Mouse (Mus musculus) layer of hippocampus, postnatal 25 days (tissue): ENCODE results near the gene Pdzk1. TPM values are rescaled to one million over a fixed set of nuclear protein-coding genes. Genes with fewer than 3 reads are reported as not detected.

Experiments used
- DNase-seq, 2 experiments: peaks; one replicate each; pipeline ENCODE4 v3.0.0; 2022; ENCODE audit warnings: mixed read lengths in 2 of 2, low spot score in 1 of 2; ENCODE audit errors: extremely low spot score in 1 of 2
- total RNA-seq, 2 experiments: library from RNA; stranded (reverse); gene quantifications; 2 replicates each; pipeline ENCODE4 v1.2.3; 2021

Pdzk1 gene
- under 1 TPM; 0.22 to 0.35 TPM for total RNA-seq

DNA sequence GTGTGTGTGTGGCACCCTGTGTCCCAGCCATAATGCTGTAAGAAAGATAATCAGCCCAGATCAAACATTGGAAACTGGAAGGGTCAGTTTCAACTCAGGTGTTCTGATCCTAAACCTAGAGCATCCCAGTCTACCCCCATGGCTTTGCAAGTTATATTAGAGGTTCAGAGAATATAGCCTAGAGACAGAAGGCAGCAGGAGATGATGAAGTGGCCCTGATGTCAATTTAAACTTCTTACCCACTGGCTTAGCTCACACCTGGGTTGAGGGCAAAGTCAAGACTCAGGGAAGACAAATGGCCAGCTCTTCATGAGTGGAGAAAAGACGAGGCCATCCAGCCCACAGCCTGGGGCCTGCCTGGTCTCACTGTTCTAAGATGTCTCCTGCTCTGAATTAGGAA lies at the start of gene Pdzk1, which contains the start of gene Cd160:
Gene Pdzk1, plus strand, starts transcription at position 301 of the 400 bp plus-strand sequence.
Gene Cd160, minus strand, starts transcription at position 368 of the 400 bp plus-strand sequence.
- DNase-seq, result no peak

DNA sequence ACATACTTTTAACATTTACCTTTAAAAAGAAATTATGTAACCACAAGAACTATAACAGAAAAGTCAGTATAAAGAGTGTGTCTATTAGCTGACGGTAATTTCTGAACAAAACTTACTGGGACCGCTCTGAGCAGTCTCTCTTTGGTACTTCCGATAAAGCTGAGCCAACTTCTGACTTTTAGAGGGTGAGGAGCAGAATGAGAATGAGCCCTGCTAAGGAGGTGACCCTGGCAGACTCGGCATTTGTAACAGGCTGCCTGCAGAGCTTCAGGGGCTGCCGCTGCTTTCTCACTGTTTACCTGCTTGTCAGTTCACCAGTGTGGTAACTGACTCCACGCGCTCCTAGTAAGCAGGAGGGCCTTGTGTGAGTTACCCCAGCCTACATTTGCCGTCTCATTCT lies 46.8 kb upstream of the Pdzk1 start:
- no peak for DNase-seq

DNA sequence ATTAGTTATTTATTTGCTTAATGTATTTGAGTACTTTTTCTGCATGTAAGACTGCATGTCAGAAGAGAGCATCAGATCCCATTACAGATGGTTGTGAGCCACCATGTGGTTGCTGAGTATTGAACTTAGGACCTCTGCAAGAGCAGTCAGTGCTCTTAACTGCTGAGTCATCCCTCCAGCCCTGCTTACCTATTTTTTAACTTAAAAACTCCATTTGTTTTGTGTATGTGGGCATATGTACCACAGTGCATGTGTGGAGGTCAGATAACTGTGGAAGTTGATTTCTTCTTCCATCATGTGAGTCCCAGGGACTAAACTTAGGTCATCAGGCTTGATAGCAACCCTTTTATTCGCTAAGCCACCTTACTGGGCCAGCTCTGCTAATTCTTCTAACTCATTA lies 41.3 kb upstream of the Pdzk1 start:
- no peak for DNase-seq

DNA sequence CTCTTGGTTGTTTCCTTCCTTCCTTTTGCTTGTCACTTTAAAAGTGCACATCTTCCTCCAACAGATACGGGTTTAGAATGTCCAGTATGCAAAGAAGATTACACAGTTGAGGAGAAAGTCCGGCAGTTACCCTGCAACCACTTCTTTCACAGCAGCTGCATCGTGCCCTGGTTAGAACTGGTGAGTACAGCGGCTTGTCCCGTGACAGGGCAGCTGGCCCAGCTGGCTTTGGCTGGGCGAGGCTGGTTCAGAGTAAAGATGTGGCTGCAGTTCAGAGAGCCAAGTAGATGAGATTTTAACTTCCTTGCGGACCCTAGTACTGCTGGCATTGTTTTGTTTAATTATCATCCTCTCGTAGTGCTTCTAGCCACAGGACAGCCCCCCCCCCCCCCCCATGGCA lies 40.6 kb upstream of the Pdzk1 start:
- DNase-seq, result no peak

DNA sequence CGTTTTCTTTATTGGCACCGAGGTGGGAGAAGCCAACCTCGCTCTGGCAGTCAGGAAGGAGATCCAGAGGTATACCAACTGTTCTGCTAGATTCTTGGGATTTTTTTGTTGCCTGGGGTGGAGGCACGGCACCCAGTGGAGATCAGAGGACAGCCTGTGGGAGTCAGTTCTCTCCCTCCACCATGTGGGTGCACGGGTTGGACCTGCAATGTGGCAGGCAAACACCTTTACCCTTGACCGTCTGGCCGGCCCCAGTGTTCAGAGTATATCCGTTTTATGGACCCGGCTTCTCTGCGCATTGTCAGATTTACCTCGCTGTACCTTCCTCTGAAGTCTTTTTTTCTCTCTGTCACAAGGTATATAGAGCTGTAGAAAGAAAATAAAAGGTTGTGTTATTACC lies 28.8 kb upstream of the Pdzk1 start:
- no peak for DNase-seq

GRCm38 (mm10) chr3:96802214-96802613 lies 26.9 kb upstream of the Pdzk1 start:
- no peak for DNase-seq

- no peak for DNase-seq
Measured at GRCm38 (mm10) chr3:96808136-96808535, 20.9 kb upstream of the Pdzk1 start.

- DNase-seq, result no peak
Measured at GRCm38 (mm10) chr3:96808651-96809050, 20.4 kb upstream of the Pdzk1 start.

DNA sequence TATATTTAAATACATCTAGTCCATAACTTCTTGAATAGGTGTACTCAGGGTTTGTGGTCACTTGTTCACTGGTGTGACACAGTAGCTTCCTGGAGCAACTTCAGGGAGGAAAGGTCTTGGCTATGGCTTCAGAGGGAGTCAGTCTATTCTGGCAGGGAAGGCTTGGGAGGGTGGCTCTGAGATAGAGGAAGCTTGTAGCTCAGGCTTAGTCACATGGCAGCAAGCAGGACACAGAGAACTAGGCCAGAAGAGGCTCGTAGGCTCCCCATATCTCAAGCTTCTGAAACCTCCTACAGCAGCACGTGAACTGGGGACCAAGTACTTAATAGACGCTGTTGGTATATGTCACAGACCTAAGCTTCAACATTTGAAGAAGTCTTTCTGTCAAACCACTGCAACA lies 17.9 kb upstream of the Pdzk1 start:
- no peak for DNase-seq

GRCm38 (mm10) chr3:96812395-96813091 lies 16.5 kb upstream of the Pdzk1 start:
- DNase-seq, result peak; percentile 68 to 92

GRCm38 (mm10) chr3:96813106-96813505 lies 16.0 kb upstream of the Pdzk1 start:
- no peak for DNase-seq

DNA sequence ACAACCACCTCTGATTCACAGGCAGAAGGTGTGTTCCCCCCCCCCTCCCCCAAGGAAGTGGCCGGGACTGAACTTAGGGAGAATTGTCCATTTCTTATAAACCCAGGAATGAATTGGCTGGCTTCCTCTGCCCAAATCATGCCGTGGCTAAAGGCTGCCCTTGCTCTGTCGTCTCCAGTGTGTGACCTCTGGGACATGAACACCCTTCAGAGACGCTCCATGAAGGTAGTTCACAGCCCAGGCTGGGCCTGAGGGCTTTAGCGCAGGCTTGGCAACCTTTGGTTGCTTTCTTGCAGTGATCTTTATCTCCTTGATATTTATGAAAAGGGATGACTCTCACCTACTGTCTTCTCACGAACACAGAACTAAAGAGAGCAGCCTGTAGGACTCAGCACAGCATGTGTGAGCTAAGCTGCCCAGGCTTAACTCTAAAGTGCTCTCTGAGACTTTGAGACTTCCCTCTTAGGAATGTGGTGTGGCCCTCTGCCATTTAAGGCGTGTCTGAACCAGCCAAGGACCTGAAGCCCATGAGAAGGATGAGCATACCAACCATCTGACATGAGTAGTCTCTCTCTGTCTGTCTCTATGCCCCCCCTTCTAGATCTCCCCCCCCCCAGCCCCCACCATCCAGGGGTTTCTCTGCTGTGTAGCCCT lies 15.4 kb upstream of the Pdzk1 start:
- DNase-seq, result no peak

- DNase-seq, result no peak
Measured at GRCm38 (mm10) chr3:96814342-96814741, 14.7 kb upstream of the Pdzk1 start.

DNA sequence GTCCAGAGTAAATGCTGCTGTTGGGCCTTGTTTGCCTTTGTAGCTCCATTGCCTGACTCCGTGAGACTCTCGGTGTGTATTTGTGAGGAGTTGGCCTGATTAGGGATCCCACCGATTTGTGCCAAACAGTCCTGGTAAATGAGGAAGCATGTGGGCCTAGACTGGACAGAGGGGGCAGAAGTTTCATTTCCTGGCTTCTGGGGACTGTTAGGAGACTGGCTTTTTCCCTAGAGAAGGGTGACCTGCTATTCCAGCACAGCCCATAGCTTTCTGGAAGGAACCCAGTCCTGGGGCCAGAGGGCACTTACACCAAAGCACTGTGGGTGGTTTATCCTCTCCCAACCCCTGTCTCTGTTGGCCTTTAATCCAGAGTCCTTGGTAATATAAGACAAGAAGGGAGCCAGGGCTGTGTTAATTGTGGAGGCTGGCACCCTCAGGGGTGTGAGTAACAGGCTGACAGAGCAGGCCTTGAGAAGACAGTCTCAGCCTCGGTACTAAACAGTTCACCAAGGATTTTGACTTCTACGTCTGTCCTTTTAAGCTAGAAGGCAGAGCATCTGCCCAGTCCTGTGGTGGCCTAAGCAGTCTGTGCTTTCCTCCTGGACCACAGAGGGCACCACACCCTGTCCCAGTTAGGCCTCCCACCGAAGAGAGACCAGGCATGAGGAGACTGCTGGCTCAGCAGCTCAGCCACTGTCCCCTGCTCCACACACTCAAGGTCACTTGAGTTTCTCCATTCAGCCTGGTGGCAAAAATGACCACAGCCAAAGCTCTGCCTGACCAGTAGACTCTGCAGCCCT lies 8.8 kb upstream of the Pdzk1 start:
- no peak for DNase-seq

DNA sequence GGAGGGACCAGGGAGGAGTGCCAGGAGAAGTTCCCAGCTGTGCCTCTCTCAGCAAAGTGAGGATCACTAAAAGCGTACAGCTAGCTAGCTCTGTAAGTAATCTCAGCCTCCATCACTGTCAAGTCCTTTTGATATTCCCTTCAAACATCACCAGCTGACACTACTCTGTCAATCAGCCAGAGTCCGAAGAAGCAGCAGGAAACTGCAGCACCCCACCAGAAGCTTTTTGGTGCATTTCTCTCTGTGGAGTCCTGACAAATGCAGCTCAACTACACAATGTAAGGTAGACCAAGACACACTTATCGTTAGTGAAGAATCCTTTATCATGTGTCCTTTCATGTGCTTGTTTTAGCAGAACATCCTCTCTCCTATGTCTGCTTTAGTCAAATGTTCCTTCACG lies 7.5 kb upstream of the Pdzk1 start:
- no peak for DNase-seq

DNA sequence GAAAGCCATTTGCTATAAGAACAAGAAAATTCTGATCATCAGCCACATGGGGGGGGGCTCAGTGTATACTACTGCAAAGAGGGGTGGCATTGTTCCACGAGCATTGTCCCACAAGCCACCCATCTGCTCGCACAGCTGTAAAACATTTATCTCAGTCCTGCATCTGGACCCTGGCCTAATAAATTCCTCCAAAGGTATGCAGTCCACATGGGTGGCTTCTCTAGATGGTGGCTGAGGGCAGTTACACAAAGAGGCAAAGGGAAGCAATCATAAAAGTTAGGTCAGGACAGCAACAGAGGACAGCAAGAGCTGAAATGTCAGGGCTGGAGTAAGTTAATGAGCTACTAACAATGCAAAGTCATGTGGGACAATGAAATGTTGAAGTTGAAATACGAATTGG lies 5.4 kb upstream of the Pdzk1 start:
- DNase-seq, result no peak

DNA sequence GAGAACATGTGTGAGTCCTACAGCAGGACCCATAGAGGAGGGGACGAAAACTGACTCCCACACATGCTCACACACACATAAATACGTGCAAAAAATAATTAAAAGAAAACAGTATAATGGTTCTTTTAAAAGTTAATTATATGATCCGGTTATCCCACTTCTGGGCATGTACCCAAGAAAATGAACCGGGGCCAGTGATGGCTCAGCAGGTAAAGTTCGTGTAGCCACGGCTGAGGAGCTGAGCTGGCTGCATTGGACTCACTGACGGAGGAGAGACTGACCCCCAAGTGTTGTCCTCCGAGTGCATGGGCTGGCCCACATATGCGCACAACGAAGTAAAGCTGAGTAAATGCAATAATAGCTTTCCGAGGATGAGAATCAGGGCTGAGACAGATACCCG lies 4.5 kb upstream of the Pdzk1 start:
- no peak for DNase-seq

GRCm38 (mm10) chr3:96825261-96825660 lies 3.8 kb upstream of the Pdzk1 start:
- DNase-seq, result no peak

DNA sequence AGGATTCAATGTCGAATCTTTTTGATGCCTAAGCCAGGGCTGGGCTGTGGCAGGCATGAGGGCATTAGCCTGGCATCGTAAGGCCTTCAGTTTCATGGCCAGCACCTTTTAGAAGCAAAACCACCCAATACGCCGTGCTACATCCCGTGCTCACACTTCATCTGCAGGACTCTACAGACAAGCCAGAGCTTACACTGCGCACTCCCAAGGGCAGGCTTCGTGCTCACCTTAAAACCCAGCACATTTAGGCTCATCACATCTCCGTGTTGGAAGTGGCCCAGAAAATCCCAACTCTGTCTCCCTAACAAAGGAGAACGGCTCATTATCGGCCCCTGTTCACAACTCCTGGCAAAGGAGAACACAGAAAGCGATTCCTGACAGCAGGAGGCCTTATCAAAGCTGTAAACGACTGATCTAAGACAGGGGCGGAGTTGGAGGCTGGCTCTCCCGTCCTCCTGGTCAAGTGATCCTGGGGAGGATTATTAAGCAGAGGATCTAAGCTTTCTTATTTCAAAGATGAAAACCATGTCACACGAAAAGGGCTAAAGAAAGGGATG lies 698 bp upstream of the Pdzk1 start:
- no peak for DNase-seq

DNA sequence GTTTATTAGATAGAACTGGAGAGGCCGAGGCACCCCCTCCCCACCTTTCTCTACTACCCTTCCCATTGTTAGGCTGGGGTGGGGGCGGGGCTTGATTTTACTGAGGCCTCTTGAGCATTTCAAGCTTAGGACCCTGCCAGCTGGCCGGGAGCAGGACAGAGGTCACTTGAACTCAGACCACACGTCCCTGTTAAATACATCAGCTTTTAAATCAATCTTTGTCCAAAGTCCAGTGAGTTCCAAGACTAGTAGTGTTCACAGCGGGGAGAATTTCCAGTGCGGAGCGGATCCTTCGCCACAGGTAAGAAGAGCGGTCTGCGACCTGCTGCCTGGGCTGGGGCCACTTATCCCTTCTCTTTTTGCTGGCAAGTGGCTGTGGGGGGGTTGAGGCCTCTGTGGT lies 772 bp downstream of the Pdzk1 start:
- DNase-seq, result no peak

- DNase-seq, result no peak
Measured at GRCm38 (mm10) chr3:96832930-96833329, 3.8 kb downstream of the Pdzk1 start.
